Mouse (Mus musculus): ENCODE measurements around the gene Prkce.

Prkce gene

DNA sequence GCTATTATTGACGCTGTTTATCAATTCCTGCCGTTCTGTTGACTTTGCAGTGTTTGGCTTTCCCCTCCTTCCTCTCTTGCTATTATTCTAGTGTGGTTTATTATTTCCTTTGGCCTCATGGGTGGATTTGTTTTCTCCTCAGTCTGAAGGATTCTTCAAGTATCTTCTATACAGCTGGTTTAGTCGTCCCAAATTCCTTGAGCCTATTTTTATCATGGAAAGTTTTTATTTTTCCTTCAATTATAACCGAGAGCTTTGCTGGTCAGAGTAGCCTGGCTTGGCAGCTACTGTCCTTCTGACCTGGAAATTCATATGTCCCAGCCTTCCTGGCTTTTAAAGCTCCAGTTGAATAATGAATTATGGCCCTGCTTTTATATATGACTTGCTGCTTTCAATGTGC, 361.8 kb downstream of the Prkce start:
- no peak for DNase-seq

- no peak for DNase-seq
These were observed 363.6 kb downstream of the Prkce start for GRCm38 (mm10) chr17:86531231-86531630.

GRCm38 (mm10) chr17:86532783-86533548, 365.4 kb downstream of the Prkce start:
- peak; percentile 46 for DNase-seq

DNA sequence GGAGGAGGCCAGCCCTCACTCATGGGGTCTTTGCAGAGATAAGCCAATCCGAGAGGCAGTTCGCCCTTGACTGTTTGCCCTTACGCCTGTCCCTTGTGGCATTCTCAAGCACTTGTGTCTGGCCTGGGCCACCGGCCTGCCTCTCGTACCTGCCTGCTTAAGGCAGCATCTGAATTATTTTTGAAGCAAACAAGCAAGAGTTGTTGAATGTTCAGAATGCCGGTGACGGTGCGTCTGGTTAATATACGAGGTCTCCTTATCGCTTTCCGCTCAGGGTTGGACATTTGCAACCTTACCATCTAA, 365.9 kb downstream of the Prkce start:
- DNase-seq, result no peak

DNA sequence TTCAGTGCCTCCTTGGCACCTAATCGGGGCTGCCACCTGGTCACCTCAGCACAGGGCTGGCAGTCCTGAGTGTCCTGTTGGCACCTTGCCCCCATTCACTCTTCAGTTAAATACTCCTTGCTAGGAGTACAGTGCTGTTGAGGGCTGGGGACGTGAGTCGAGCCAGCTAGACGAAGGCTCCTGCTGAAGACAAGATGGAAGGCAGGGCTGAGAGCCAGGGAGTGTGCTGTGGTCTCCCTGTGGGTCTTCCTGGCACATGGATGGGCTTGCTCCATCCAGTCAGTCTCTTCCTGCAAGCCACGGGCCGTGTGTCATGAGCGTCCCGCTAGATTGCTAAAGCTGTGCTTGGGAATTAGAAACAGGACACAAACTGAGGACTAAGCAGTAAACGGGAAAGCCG, 367.5 kb downstream of the Prkce start:
- peak; percentile 54 for DNase-seq

DNA sequence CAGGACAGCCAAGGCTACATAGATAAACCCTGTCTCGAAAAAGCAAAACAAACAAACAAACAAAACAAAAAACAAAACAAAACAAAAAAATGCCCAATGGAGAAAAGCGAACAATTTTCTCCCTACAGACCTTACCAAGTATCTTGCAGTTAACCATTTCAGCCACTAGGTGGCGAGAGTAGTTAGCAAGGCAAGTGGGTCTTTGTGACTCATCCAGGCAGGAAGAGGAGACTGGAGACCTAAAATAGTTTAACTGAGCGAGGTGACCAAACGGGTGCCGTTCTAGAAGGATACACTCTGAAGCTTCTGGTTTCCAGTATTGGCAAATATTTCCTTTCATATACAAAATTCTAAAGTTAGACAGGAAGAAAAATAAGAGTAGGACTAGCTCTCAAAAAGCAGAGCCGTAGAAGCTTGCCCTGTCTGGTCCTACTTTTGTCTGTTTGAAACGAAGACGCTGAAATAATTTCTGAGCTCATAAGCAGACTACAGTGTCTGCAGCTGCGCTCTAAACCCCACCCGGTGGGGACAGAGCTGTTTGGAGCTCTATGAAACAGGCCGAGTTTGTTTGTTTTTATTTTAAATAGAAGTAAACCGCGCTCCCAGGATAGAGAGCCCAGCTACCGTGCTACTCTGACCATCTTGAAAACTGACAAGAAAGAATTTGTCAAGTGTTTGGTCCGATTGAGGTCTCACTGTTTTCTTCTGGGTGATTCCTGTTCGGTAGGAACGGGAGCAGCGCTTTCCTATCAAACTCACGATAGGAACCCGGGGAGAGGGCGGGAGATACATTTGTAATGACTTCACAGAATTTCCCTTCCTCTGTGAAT, 368.5 kb downstream of the Prkce start:
- DNase-seq, result peak; percentile 92

DNA sequence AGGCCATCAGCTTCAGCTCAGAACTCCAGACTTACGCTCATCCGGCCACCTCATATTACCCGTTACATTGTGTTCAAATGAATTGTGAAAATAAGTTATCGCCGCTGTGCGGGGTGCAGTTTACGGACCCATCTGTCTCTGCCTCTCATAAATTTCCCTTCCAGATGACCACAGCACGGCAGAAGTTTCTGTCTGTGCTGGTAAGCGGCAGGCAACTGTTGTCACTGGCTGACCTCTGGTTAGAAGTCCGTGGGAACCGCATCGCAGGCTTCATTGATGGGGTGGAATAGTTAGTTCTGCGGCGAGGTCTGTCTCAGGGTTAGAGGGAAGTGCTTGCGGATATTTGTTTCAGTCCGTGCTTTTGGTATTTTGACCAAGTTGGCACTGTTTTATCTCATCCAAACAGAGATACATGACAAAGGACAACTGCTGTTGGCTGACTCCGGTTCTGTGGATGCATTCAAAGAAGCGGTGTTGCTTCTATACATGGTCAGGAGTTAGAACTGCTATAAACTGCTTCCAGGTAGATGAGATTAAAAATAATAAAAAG, 372.4 kb downstream of the Prkce start:
- no peak for DNase-seq

DNA sequence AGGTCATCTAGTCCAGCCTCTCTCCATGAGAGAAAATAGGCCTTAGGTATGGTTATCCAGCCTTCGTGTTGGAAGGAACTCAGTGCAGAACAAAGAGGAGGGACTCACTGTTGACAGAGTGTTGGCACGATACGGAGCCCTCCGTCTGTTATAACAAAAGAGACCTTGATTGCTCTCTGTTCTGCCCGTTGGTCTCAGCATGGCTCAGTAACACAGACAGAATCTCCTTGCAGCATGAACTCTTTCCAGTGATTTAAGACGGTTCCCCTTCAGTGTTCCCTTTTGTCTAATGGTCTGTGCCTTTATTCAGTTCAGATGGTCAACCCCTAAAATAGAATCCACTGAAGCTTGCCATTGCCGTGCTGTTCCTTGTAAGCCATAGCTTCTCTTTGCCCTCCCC, 378.9 kb downstream of the Prkce start:
- no peak for DNase-seq

- peak; percentile 72 for DNase-seq
These were observed 381.5 kb downstream of the Prkce start for GRCm38 (mm10) chr17:86549128-86549527.

GRCm38 (mm10) chr17:86551561-86551960, 384.0 kb downstream of the Prkce start:
- peak; percentile 56 for DNase-seq

GRCm38 (mm10) chr17:86551995-86552394, 384.4 kb downstream of the Prkce start:
- no peak for DNase-seq

- peak; percentile 28 for DNase-seq
These were observed 391.8 kb downstream of the Prkce start for GRCm38 (mm10) chr17:86559206-86559891.

DNA sequence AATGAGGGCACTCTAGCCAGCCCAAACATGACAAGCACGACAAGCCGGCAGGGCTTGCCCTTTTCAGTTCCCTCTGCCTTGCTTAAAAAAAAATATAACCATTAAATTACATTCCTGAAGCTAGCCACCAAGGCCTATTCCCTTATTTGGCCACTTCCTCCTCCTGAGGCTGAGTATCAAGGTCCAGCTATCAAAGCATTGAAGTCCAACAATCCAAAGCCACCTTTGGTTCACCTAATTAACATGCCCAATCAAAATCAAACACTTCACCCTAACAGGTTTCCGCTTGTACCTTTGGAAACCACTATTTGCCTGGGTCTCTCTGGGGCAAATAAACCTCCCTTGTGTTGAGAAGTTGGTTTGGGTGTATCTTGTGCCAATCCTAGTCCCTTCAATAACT, 392.9 kb downstream of the Prkce start:
- DNase-seq, result no peak

DNA sequence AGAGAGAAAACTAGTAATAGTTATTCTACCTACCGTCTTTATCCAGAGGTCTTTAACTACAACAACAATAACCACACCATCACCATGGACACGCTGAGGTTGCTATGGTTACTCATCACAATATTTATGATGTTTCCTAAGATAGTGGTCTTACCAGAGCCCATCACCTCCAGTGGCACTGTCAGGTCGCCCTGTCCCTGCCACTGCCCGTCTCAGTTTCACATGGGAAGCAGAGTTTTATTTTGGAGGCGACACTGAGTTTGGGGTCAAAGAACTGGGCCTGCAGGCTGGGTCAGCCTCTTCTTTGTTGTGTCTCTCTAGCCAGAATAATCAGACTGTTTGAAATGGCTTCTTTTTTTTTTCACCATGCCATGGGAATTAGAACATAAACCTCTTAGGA, 402.9 kb downstream of the Prkce start:
- no peak for DNase-seq

DNA sequence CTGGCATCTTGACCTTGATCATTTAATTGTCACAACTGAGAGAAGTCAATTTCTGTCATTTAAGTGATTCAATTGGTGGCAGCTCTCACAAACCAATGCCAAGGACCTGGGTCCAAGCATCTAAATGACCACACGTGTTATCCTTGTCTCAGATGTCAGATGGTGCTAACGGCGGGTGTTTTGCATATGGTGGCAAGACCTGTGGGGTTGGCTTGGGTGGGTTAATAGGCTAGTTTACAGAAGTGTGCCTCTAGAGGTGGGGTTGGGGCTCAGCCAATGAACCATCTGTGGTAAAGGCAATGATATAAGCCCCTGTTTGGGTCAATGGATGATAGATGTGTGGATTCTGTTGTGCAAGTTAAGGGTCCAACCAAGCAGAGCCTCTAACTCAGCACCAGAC, 403.7 kb downstream of the Prkce start:
- no peak for DNase-seq

DNA sequence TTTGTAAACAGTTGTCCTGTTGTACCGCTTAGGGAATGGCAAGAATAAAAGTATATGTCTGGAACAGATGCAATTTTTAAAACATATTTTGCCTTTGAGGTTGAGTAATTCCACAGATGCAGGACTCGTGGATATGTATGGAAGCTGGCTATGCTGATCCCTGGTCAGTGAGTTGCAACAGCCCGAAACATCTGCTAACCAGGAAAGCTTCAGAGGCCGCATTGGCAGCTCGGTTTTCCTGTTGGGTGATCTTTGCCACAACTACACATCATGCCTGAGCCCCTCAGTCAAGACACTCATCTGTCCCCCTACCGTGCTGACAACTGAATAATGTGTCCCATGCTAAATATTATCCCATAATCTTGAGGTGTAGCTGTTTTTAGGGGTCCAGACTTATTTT, 404.6 kb downstream of the Prkce start:
- DNase-seq, result no peak

GRCm38 (mm10) chr17:86572576-86572975, 405.0 kb downstream of the Prkce start:
- no peak for DNase-seq

DNA sequence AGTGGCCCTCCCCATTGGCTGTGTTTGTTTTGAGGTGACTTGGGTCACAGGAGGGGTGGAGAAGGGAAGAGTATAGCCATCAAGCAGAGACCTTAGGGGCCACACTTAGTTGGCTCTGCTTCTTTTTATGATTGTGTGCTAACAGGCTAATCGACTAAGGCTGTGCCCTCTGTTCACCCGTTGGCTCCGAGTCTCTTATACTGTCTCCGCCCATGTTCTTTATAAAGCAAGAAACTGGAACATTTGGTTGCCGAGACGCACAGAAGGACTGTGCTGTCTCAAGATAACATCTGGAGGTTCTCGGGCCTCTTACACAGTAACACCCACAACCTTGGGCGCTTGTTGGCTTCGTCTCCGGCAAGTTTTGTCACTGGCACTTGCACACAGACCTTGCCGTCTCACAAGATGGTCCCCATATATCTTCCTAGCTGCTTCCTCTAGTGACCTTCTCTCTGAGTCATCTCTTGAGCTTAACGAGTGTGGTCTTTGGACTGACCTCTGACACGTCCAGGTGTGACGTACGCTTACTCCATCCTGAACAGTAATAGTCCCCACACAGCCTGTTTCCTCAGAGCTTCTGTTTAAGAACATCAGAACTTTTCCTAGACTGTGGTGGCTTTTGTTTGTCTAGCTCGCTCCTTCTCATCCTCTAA, 406.1 kb downstream of the Prkce start:
- no peak for DNase-seq

DNA sequence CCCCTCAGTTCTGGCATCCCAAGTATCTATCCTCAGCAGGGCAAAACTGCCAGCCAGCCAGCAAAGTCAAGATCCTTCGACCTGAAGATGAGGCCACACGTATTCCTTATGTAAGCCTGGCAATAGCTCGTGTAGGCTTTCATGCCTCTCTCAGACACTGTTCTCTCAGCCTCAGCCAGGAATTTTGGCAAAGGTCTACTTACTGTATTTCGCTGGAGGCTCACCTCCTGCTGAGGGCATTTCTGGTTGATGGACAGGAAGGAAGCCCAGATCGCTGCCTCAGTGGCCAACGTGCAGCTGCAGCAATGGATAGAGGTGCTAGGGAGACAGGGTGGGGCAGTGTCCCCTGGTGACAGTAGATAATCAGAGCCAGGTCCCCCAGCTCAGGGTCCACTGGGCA, 413.1 kb downstream of the Prkce start:
- no peak for DNase-seq

DNA sequence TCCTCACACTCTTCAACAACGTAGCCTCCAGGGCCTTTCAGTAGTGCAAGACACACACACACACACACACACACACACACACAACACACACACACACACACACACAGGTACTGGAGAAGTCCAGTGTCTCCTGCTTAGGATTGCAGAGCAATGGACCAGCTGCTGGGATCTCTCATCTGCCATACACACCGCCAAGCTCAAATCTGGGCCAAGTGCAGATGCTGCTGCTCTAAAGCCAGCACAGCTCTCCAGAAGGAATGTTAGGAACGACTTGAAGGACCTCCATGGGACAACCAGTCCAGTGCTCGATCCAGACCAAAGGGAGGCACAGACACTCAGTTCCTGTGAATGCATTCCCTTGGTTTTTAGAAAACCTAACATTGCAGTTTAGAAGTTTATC, 414.8 kb downstream of the Prkce start:
- DNase-seq, result peak; percentile 40

DNA sequence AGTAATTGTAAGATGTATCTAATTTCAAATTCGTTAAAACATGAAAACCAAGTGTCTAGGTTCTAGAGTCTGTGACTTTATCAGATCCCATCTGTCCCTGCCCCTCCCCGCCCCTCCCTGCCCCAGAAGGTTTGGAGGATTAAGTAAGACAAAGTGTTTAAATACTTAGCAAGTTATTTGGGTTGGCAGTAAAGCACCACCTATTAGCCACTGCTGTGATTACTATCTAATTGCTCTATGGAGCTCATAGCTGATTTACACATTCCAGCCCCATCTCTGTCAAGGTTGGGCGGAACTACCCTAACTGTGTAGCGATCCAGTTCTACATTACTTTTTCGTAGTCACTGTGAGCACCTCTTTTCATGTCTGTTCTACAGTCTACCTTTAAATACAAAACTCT, 418.9 kb downstream of the Prkce start:
- DNase-seq, result no peak

DNA sequence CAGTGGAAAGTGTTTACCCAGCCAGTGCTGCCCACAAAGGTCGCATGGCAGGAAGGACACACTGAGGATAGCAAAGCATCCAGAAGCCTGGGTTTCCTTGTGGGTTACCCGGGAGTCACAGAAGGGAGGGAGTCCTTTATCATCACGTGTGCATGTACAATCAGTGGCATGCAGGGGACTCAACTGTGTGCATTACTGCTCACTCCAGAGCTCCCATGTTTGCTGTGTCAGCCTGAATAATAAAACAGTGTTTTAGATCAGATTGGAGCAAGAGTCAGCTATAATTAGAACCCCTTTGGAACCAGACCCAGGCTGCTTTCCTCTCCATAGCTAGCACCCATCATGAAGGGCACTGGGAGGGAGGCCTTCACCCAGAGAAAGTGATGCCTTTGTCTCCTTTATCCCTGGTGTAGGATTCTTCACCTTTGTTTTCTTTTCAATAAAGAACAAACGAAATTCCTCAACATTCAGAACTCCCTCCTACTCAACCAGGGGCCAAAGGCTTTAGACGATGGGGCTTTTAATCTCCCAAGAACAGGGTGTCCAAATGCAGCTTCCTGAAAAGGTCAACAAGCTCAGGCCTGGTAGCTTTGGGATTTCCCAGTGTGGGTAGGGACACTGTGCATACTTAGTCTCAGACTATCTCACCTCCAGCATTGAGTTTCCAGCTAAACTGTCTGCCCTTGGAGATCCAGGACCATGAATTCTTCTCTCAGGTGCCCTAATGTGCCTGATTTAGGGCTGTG, 421.3 kb downstream of the Prkce start:
- DNase-seq, result no peak
